Mouse (Mus musculus) layer of hippocampus, postnatal 14 days (tissue): Measurements from ENCODE around the gene Gm43552. TPM values are rescaled to one million over a fixed set of nuclear protein-coding genes. Genes with fewer than 3 reads are reported as not detected.
"Not testable (repeated sequence)": the region's sequence is repeated elsewhere in the genome, so short reads cannot be mapped to it uniquely, and the experiment has no call there.

Experiments used
- DNase-seq, 2 experiments: peaks; one replicate each; pipeline ENCODE4 v3.0.0; 2021 to 2022; ENCODE audit warnings: low spot score in 2 of 2, mixed read lengths in 1 of 2
- long read RNA-seq, 2 experiments: library from polyadenylated mRNA; stranded (forward); transcript quantifications; one replicate each; pipeline ENCODE4 v2.0.0; 2021
- total RNA-seq, 2 experiments: library from RNA; stranded (reverse); gene quantifications; 2 replicates each; pipeline ENCODE4 v1.2.3; 2021

Gene Gm43552
- total RNA-seq, result not detected
- long read RNA-seq, experiment 1, result 0 reads
- long read RNA-seq, experiment 2, result 0 reads

- peak; percentile 90 to 97 for DNase-seq
Observed at GRCm38 (mm10) chr5:65492716-65493531, at the start of gene Gm43552. Gene Gm43552 (minus strand): TSS chr5:65492833.

DNA sequence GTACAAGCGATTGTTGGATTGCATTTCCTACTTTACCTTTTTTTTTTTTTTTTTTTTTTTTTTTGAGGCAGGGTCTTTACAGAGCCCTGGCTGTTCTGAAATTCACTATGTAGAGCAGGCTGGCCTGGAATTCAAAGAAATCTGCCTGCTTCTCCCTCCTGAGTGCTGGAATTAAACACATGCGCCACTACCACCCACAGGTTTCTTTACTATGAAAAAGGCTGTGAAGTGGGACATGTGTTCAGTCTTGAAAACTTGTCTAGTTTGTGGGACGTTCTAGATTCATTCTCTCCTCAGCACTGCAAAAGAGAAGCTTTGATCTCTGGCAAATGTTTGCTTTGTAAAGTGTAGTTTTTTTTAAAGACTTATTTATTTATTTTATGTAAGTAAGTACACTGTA, 49.3 kb upstream of the Gm43552 start:
- DNase-seq, result no peak

DNA sequence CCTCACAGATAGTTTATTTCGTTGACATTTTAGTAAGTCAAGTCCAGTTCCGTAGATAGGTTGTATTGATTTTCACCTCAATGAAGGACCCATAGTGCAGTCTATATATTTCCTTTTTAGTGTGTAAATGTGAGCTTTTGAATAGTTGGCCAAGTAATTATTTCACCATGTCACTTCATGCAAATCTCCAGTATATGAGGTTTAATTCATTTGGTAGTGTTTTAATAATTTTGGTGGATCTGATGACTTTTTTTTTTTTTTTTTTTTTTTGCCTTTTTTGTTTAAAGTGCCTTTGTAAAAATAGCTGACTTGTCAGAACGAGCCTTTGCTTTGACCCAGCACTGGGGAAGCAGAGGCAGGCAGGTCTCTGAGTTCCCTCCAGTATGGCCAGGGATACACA, 47.2 kb upstream of the Gm43552 start:
- DNase-seq, result no peak

GRCm38 (mm10) chr5:65538829-65539228, 46.2 kb upstream of the Gm43552 start:
- DNase-seq, result no peak

DNA sequence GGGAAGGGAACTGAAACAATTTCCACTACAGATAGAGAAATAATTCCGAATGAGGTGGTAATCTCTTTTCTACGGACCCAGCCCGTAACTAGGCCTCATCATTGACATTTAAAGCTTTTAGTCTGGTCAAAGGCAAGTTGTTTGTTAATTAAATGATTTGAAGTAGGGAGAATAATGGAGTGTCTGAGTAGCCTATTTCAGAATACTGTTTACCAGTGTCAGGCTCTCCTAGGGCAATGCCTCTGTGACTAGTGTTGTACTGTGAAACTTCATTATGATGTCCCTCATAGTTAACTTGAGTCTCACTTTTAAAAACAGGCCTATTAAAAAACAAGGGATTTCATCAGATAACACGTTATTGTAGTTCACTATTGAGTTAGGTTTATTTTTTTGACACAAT, 45.5 kb upstream of the Gm43552 start:
- no peak for DNase-seq

DNA sequence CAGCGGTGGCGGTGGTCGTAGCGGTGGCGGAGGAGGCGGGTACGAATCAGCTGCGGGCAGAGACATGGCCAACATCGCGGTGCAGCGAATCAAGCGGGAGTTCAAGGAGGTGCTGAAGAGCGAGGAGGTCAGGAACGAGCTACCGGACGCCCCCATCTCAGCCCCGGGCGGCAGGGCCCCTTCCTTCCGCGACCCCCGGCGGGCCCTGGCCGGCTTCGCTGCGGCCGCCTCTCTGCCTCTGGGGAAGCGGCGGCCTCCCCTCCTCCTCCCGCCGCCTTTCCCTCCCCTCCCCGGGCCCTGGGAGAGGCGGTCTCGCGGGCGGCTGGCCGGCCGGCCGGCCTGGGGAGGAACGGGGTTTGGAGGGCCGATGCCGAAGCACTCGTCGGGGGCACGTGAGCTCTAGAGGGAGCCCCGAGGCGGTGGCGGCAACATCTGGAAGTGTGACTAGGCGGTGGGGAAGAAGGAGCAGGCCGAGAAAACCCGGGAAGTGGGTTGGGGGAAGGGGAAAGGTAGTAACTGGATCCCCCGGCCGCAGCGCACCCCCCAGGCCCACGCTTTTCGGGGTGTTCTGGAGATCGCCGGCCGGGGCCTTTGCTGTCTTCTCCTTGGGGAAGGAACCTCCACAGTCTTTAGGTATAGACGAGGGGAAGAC, 44.9 kb upstream of the Gm43552 start:
- no peak for DNase-seq

DNA sequence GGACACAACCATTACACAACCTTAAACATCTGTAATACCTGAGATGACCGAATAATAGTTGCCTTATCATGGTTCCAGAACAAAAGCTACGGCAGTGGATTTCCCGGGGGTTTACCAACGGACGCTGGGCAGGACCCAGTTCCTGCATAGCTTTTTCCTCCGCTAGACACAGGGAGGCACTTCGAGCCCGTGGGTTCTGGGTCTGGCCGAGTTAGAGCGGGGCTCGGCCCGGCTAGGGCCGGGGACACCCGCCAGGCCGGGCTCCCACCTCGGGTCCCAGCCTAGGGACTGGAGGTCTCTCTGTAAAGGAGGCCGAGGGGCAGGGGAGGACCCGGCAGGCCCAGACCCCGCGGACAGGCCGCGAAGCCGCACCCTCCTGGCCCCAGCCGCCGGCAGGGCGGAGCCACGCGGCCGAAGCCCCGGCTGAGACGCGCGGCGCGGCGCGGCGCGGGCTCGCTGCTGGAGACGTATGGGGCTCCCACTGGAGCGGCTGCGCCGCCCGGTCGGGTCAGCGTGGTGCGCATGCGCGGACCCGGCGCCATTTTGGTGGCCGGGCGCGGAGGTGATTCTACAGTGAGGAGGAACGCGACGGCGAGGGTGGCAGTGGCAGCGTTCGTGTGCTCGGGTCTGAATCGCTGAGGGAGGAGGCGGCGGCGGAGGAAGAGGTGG, 44.3 kb upstream of the Gm43552 start, which contains the start of the genes Smim14 and Ube2k:
Gene Smim14 (minus strand): TSS at position 434 of the 669 bp plus-strand sequence.
Gene Ube2k (plus strand): TSS at position 483 of the 669 bp plus-strand sequence.
- DNase-seq, result peak; percentile 93 to 96

GRCm38 (mm10) chr5:65536068-65536465, 43.4 kb upstream of the Gm43552 start:
- DNase-seq, result not testable (repeated sequence)

GRCm38 (mm10) chr5:65535457-65536067, 42.9 kb upstream of the Gm43552 start:
- peak; percentile 11 to 46 for DNase-seq

DNA sequence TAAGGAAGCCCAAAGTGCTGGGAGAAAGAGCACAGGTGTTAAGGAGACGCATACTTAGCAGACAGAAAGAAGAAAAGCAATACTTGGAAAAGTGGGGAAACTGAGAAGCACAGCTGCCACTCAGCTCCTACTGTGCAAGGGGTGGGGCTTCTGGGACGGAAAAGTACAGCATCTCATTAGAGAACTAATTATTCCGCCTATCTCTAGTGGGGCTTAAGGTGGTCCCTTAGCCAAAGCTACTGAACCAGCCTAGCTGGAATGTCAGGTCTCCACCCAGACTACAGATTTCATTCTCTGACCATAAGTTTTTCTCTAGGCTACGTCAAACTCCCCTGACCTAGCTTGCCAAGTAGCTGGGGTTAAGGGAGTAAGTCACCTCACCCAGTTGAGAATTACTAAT, 41.9 kb upstream of the Gm43552 start:
- DNase-seq, result no peak

DNA sequence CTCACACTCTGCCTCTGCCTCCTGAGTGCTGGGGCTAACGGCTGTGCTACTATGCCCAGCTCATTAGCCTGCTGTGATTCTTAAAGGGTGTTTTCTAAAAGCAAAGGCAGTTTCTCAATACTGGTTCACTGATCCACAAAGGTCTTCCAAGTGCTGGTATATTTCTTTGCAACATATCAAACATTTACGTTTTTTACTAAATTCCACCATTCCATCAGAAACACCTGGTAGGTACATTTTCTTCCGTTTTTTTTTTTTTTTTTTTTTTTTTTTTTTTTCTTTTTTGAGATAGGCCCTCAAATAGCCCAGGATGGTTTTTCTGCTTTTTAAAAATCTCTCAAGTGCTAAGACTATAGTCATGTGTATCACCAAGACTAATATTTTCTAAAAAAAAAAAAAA, 38.6 kb upstream of the Gm43552 start:
- no peak for DNase-seq

DNA sequence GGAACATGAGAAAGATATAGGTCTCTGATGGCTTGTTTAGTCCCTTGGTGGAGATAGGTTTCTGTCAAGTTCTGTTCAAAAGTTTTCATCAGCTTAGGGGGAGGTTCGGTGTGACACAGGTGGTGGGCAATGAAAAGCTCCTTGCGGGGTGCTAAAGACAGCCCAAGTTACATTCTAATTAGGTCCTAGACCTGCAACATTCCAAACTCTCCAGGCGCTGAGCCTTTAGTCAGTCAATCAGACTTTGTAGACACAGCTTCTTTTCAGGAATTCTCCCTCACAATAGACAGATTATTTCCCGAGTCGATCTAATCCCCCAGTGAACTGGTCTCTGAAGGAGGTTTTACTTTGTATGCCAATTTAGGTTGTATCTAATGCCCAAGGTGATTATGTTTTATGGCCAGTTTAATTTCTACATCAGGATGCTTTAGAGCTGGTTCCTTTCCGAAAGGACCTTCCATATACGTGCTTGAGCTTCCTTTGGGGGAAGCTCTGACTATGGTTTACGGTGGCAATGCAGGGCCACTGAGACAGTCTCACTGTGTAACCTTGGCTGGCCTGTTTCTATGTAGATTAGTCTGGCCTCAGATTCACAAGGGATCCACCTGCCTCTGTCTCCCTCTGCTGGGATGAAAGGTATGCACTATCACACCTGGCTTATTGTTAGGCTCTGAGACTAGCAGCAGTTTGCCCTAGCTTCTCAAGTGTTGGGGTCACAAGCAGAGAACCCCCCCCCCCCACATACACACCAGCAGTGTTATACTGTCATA, 33.2 kb upstream of the Gm43552 start:
- no peak for DNase-seq

DNA sequence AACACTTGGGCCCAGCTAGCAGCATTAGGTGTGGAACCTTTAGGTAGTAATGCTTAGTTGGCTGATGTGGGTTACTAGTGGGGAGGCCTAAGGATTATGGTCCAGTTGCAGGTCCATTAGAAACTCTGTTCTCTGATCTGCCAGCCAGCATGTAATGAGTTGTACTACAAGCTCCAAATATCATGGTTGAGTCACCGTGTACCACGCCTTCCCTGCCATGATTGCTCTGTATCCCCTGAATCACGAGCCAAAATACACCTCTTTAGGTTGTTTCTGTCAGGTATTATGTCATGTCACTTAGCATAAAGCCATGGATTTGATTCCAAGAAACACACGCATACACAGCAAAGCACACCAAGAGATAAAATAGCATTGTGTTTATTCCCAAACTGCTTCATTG, 32.2 kb upstream of the Gm43552 start:
- no peak for DNase-seq

- no peak for DNase-seq
Observed at GRCm38 (mm10) chr5:65521803-65522202, 29.2 kb upstream of the Gm43552 start.

DNA sequence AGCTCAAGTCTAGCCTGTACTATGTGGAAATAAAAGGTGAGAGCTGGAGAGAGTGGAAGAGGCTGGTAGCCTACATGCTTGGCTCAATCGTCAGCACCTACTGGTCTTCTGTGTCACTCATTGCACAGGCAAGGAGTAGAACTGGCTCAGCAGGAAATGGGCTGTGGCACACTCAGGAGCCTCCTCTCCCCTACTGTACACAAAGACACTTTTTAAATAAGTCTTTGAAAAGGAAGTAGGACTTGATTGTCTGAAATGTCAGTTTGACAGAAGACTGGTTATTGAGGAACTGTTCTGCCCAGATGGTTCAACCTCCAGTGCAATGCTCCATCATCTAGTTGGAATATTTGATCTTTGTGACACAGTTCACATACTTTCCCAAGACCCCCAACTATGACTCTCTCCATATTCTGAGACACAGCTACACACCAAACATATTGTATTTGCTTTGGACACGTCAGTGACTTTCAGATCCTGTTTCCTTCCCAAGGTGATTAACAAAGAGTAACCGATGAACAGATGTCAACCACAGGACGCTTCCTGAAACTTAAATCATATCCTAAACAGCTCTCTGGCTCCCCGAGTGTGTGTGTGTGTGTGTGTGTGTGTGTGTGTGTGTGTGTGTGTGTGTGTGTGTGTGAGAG, 22.1 kb upstream of the Gm43552 start:
- no peak for DNase-seq

GRCm38 (mm10) chr5:65513506-65513905, 20.9 kb upstream of the Gm43552 start:
- no peak for DNase-seq

DNA sequence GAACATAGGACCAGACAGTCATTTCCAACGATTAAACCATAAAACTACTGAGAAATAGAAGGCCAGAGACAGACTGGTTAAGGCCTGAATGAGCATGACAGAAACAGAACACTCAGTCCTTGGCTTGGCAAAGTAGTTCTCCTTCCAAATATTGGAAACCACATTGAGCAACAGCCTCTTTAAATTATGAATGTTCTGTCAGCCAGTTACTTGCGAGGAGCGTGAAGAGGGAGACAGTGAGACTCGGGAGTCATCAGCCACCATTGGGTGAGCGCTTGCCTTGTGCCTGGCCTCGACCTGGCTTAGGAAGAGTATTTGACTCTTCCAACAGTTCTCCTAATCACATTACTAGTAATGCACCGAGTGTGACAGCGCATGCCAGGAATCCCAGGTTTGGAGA, 15.8 kb upstream of the Gm43552 start:
- DNase-seq, result no peak

DNA sequence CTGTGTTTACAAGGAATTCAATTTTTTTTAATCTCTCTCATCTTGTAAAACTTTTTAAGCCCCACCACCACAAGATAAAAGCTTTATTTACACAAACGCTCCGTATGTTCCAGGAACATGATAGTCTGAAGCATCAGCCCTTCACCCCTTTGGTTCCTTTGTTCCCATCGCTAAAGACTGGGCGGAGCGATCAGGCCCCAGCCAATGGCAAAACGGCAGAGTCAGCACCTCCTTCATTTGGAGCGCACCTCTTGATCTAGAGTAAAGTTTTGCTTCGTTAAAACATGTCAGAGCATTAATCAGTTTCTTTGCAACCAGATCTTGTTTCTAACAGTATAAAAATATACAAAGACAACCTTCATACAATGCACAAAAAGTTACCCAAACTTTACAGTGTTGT, 13.2 kb upstream of the Gm43552 start:
- no peak for DNase-seq

DNA sequence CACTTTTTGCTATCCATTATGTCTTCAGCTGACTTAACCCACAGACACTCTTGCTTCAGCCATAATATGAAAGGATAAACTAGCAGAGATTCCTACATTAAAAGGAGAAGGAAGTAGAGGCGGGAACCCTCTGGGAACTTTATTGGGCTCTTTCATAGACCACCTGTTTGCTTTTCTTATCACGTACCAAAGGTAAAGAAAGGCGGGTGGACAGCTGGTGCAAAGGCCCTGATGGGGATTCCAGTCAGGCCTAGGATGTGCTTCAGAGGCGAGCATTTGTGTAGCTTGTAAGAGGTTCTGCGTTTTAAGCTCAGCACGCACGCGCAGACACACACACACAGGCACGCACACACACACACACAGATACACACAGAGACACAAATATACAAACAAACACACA, 8.8 kb upstream of the Gm43552 start:
- DNase-seq, result no peak

DNA sequence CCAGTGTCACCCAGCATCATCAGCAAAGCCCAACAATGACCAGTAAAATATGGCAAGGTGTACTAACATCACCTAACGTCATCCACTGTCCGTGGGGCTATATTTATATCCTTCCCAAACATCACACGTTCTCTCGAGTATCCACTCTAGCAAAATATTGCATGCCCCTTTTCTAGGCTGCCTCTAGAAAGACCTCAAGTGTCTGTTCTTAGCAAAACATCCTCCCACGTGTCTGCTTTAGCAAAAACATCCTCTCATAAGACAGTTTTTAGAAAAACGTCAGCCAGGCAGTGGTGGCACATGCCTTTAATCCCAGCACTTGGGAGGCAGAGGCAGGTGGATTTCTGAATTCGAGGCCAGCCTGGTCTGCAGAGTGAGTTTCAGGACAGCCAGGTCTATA, 7.6 kb upstream of the Gm43552 start:
- DNase-seq, result no peak
